Mouse (Mus musculus): ENCODE data around the gene Zfp418. TPM values are rescaled to one million over a fixed set of nuclear protein-coding genes. Genes with fewer than 3 reads are reported as not detected.
"Not testable (repeated sequence)": the region's sequence is repeated elsewhere in the genome, so short reads cannot be mapped to it uniquely, and the experiment has no call there.

The Zfp418 gene
- polyA plus RNA-seq, 1 experiment from 2014 or later, result 3.4 TPM

DNA sequence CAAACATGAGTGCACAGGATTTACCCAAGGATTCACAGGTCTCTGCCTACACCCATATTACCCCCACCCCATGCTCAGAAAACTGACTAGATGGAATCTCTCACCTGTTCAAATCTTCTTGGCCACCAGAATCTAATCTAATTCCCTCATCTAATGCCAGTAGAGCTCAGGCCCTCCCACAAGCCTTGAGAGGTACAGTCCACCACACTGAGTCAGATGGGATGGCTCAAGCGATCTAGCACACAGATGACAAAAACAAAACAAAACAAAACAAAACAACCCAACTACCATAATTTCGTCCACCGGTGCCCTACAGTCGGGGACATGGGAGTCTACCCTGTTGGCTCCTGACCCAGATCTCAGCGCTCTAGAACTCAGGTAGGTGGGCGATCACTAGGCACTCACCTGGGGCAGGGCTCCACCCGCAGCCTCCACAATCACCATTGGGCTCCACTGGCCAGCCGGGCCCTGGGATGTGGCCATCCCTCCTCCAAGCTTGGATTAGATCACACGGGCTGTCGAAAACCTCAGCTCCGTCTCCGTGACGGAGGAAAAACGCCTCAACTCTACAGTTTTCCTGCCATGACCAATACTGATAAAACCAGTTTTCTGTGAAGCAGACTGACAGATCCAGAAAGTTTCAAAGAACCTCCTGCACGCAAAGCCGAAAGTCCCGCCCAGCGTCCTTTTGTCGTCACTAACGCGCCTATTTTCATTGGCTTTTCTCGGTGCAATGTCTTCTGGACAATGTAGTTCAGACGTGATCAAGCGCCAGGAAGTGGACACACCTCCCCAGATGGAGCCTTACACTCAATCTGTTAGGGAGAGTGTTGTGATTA is 38.4 kb downstream of the Zfp418 start, which contains the start of gene Zfp772:
Gene Zfp772 (minus strand): TSS at position 686 of the 839 bp plus-strand sequence.
- Histone ChIP-seq H3K4me2 (replicated peaks) (peak within 1 kb of the TSS; percentile 70), H3K9ac (peak within 1 kb of the TSS; percentile 65), H3K36me3 (peaks cover 13% of the 10 kb centered on the region), H3K4me3 (peak within 1 kb of the TSS; percentile 56)
- H3K27ac ChIP-seq; ATAC-seq (ENCODE audit: low FRiP score, low read depth); H3K27me3 ChIP-seq; H3K9me3 ChIP-seq; H3K4me1 ChIP-seq: not testable (repeated sequence)
- 2% methylated on average over 24 of the region's 24 CpGs for WGBS

Other genes starting within 250 kb of the Zfp418 start
- not detected in 2 replicates for gene Aurkc, start 176.0 kb upstream of the Zfp418 start, polyA plus RNA-seq (2015; fragmentation: Nextera tagmentation; extraction: Ambion mirVana)
- 14.7 and 16.7 TPM in 2 replicates for gene Zfp954, start 49.8 kb upstream of the Zfp418 start, polyA plus RNA-seq (2015; fragmentation: Nextera tagmentation; extraction: Ambion mirVana)
- gene Zfp773, start 34.6 kb upstream of the Zfp418 start, polyA plus RNA-seq (2015; fragmentation: Nextera tagmentation; extraction: Ambion mirVana), result 3.3 and 3.9 TPM in 2 replicates
- 10.0 TPM in 2 replicates for gene Zfp772, start 38.7 kb downstream of the Zfp418 start, polyA plus RNA-seq (2015; fragmentation: Nextera tagmentation; extraction: Ambion mirVana)
- 1.2 and 1.9 TPM in 2 replicates for gene Vmn2r29, start 76.0 kb downstream of the Zfp418 start, polyA plus RNA-seq (2015; fragmentation: Nextera tagmentation; extraction: Ambion mirVana)
- gene Gm45844, start 107.0 kb downstream of the Zfp418 start, polyA plus RNA-seq (2015; fragmentation: Nextera tagmentation; extraction: Ambion mirVana), result 4.6 and 4.9 TPM in 2 replicates
- gene Clcn4, start 129.5 kb downstream of the Zfp418 start, polyA plus RNA-seq (2015; fragmentation: Nextera tagmentation; extraction: Ambion mirVana), result 47.7 and 50.5 TPM in 2 replicates
- 0.03 TPM in 1 of 2 replicates, not detected in the other for gene Vmn2r30, start 166.3 kb downstream of the Zfp418 start, polyA plus RNA-seq (2015; fragmentation: Nextera tagmentation; extraction: Ambion mirVana)
- gene Gm45783, start 203.2 kb downstream of the Zfp418 start, polyA plus RNA-seq (2015; fragmentation: Nextera tagmentation; extraction: Ambion mirVana), result 0.51 and 0.57 TPM in 2 replicates
- gene Vmn2r31, start 228.4 kb downstream of the Zfp418 start, polyA plus RNA-seq (2015; fragmentation: Nextera tagmentation; extraction: Ambion mirVana), result 0.01 TPM in 1 of 2 replicates, not detected in the other